Mouse (Mus musculus): ENCODE data around the gene Pfn1. TPM values are rescaled to one million over a fixed set of nuclear protein-coding genes. Genes with fewer than 3 reads are reported as not detected.

The Pfn1 gene
- total RNA-seq, 2 experiments from 2014 or later: 376 to 385 TPM

GRCm38 (mm10) chr11:70656456-70656927 lies 2.0 kb upstream of the Pfn1 start:
- DNase-seq (ENCODE audit: extremely low spot score in 1 of 2, low spot score in 1 of 2): no peak

- no peak for DNase-seq (ENCODE audit: extremely low spot score in 1 of 2, low spot score in 1 of 2)
Observed at GRCm38 (mm10) chr11:70655571-70656455, 1.4 kb upstream of the Pfn1 start.

GRCm38 (mm10) chr11:70654923-70655570 lies 603 bp upstream of the Pfn1 start:
- peak; percentile 68 to 70 for DNase-seq (ENCODE audit: extremely low spot score in 1 of 2, low spot score in 1 of 2)

- peak in 1 of 2 experiments; percentile 45 for DNase-seq (ENCODE audit: extremely low spot score in 1 of 2, low spot score in 1 of 2)
Observed at GRCm38 (mm10) chr11:70653345-70654197, 873 bp downstream of the Pfn1 start.

GRCm38 (mm10) chr11:70652884-70653344 lies 1.5 kb downstream of the Pfn1 start:
- no peak for DNase-seq (ENCODE audit: extremely low spot score in 1 of 2, low spot score in 1 of 2)

GRCm38 (mm10) chr11:70652029-70652883 lies 2.2 kb downstream of the Pfn1 start:
- no peak for DNase-seq (ENCODE audit: extremely low spot score in 1 of 2, low spot score in 1 of 2)

- no peak for DNase-seq (ENCODE audit: extremely low spot score in 1 of 2, low spot score in 1 of 2)
Observed at GRCm38 (mm10) chr11:70651391-70651790, 3.1 kb downstream of the Pfn1 start.

- no peak for DNase-seq (ENCODE audit: extremely low spot score in 1 of 2, low spot score in 1 of 2)
Observed at GRCm38 (mm10) chr11:70650322-70651175, 3.9 kb downstream of the Pfn1 start.

GRCm38 (mm10) chr11:70649185-70649734 lies 5.2 kb downstream of the Pfn1 start:
- no peak for DNase-seq (ENCODE audit: extremely low spot score in 1 of 2, low spot score in 1 of 2)

- DNase-seq (ENCODE audit: extremely low spot score in 1 of 2, low spot score in 1 of 2): no peak
Observed at GRCm38 (mm10) chr11:70648512-70648911, 5.9 kb downstream of the Pfn1 start.

GRCm38 (mm10) chr11:70647716-70648420 lies 6.6 kb downstream of the Pfn1 start:
- DNase-seq (ENCODE audit: extremely low spot score in 1 of 2, low spot score in 1 of 2): no peak

GRCm38 (mm10) chr11:70646691-70647650 lies 7.5 kb downstream of the Pfn1 start, which contains the start of the genes Rnf167 and Slc25a11:
Rnf167 (plus strand) TSS chr11:70647235.
Slc25a11 (minus strand) TSS chr11:70647479.
- DNase-seq (ENCODE audit: extremely low spot score in 1 of 2, low spot score in 1 of 2): peak; percentile 81 to 85

- no peak for DNase-seq (ENCODE audit: extremely low spot score in 1 of 2, low spot score in 1 of 2)
Observed at GRCm38 (mm10) chr11:70646259-70646555, 8.2 kb downstream of the Pfn1 start.

- no peak for DNase-seq (ENCODE audit: extremely low spot score in 1 of 2, low spot score in 1 of 2)
Observed at GRCm38 (mm10) chr11:70645461-70646258, 8.8 kb downstream of the Pfn1 start.

GRCm38 (mm10) chr11:70644564-70645103 lies 9.8 kb downstream of the Pfn1 start:
- DNase-seq (ENCODE audit: extremely low spot score in 1 of 2, low spot score in 1 of 2): no peak

GRCm38 (mm10) chr11:70643051-70643450 lies 11.4 kb downstream of the Pfn1 start:
- no peak for DNase-seq (ENCODE audit: extremely low spot score in 1 of 2, low spot score in 1 of 2)

All from layer of hippocampus, postnatal 25 days (tissue).